Comparison of ENCODE assay signal across 26 mouse cellular contexts in genomic region chr12:83497959-83498358, GRCm38 (mm10). TPM values are rescaled to one million over a fixed set of nuclear protein-coding genes. Genes with fewer than 3 reads are reported as not detected.
DNase-seq lines count a peak whose midpoint lies in the region; ATAC-seq and TF ChIP-seq lines count a peak whose summit lies in the region.
"Had no signal": no experiment of that assay in that cellular context is flagged by ENCODE, and none has a peak within 500 bp of the region (broad histone marks: within the 10 kb centered on the region; RNA-seq: fewer than 3 reads in every experiment).

No protein-coding gene starts in this region.

- TF ChIP-seq CTCF in cerebellum, adult 2 months (IDR thresholded peaks at IDR 0.05; ENCODE audit: borderline replicate concordance, insufficient read depth, low read depth, low read length), result 0 out of 2 replicates have a peak, but pooled peaks have one; percentile 12
- peak; percentile 17; the same call in 1 of the 2 replicates for TF ChIP-seq CTCF in kidney, postnatal 0 days (IDR thresholded peaks at IDR 0.05; ENCODE audit: low read depth)
- TF ChIP-seq CTCF in CH12.LX (conservative IDR thresholded peaks at IDR 0.05 in 1 of 2, IDR thresholded peaks at IDR 0.05 in 1 of 2; ENCODE audit: low read depth in 2 of 2, low read length in 2 of 2), result peak in 1 of 2 experiments; percentile 26; a peak in 2 of 4 replicates
- TF ChIP-seq CTCF in MEL (IDR thresholded peaks at IDR 0.05 in 2 of 3, conservative IDR thresholded peaks at IDR 0.05 in 1 of 3; ENCODE audit: control insufficient read depth in 1 of 3, insufficient read depth in 1 of 3, low read depth in 2 of 3, low read length in 3 of 3, poor library complexity in 1 of 3, severe bottlenecking in 1 of 3), result peak; percentile 46 to 52 (median 47)

- DNase-seq in cerebellum, adult 2 months, result no peak
- DNase-seq in cerebellum, postnatal 10 days, result no peak
- no peak for DNase-seq in kidney, postnatal 0 days (ENCODE audit: low spot score)
- no peak for DNase-seq in kidney, postnatal 10 days
- DNase-seq in CH12.LX (ENCODE audit: extremely low read depth) (no peak), MEL (ENCODE audit: low read depth, low spot score) (no peak)
- no peak for DNase-seq in limb, embryonic 10.5 days (ENCODE audit: low spot score)
- DNase-seq: adrenal gland, postnatal 25 days; cerebellum, adult 11-12 months; cerebellum, postnatal 14 days; gastrocnemius, postnatal 25 days; heart, adult 11 months; kidney, adult 18-20 months; right cerebral cortex, postnatal 14 days; thymus, postnatal 14 days had no signal

- no peaks in the 10 kb centered on the region for H3K79me2 ChIP-seq in CH12.LX (replicated peaks; ENCODE audit: control insufficient read depth, extremely low read depth, insufficient read depth, poor library complexity, severe bottlenecking)
- H3K79me2 ChIP-seq in MEL (ENCODE audit: control insufficient read depth, insufficient read depth, low read length, poor library complexity), result no peaks in the 10 kb centered on the region

- H3K36me3 ChIP-seq in kidney, postnatal 0 days (ENCODE audit: insufficient read depth, low read length), result no peaks in the 10 kb centered on the region
- H3K36me3 ChIP-seq in CH12.LX (replicated peaks in 1 of 2; ENCODE audit: control insufficient read depth in 1 of 2, insufficient read depth in 1 of 2, low read length in 1 of 2) (no peaks in the 10 kb centered on the region), MEL (ENCODE audit: control insufficient read depth in 1 of 2, insufficient read depth in 2 of 2, low read length in 2 of 2) (peaks cover 0 to 7% of the 10 kb centered on the region in 2 experiments; a peak in 2 of 4 replicates)
- H3K36me3 ChIP-seq in forebrain, embryonic 13.5 days (ENCODE audit: poor library complexity, severe bottlenecking), result no peaks in the 10 kb centered on the region
- H3K36me3 ChIP-seq in limb, embryonic 10.5 days, result no peaks in the 10 kb centered on the region
- H3K36me3 ChIP-seq: hindbrain, embryonic 15.5 days; liver, embryonic 15.5 days; lung, embryonic 15.5 days; midbrain, embryonic 10.5 days; neural tube, embryonic 12.5 days; stomach, embryonic 15.5 days had no signal

- H3K4me3 ChIP-seq in cerebellum, adult 2 months (replicated peaks; ENCODE audit: insufficient read depth, low read depth, low read length), result no peak overlapping the region
- no peak overlapping the region for H3K4me3 ChIP-seq in kidney, postnatal 0 days (replicated peaks; ENCODE audit: low read depth, low read length)
- H3K4me3 ChIP-seq in CH12.LX (replicated peaks in 1 of 3; ENCODE audit: low read depth in 2 of 3, low read length in 2 of 3, poor library complexity in 1 of 3), result no peak overlapping the region
- no peak overlapping the region for H3K4me3 ChIP-seq in MEL (ENCODE audit: control insufficient read depth in 1 of 2, insufficient read depth in 1 of 2, low read depth in 2 of 2, low read length in 2 of 2)
- H3K4me3 ChIP-seq in forebrain, embryonic 13.5 days, result no peak overlapping the region
- no peak overlapping the region for H3K4me3 ChIP-seq in limb, embryonic 10.5 days
- H3K4me3 ChIP-seq: erythroblast, embryonic 14.5 days; hindbrain, embryonic 15.5 days; liver, embryonic 15.5 days; lung, embryonic 15.5 days; midbrain, embryonic 10.5 days; myocyte; neural tube, embryonic 12.5 days; stomach, embryonic 15.5 days had no signal

- no peak overlapping the region for H3K9ac ChIP-seq in kidney, postnatal 0 days (ENCODE audit: low read depth, low read length)
- no peak overlapping the region for H3K9ac ChIP-seq in CH12.LX (ENCODE audit: insufficient read depth, low read depth)
- no peak overlapping the region for H3K9ac ChIP-seq in MEL (ENCODE audit: control insufficient read depth, low read depth, low read length, poor library complexity, severe bottlenecking)
- H3K9ac ChIP-seq in forebrain, embryonic 13.5 days, result no peak overlapping the region
- H3K9ac ChIP-seq: hindbrain, embryonic 15.5 days; liver, embryonic 15.5 days; lung, embryonic 15.5 days; neural tube, embryonic 12.5 days; stomach, embryonic 15.5 days had no signal

- H3K27me3 ChIP-seq in cerebellum, adult 2 months (ENCODE audit: control insufficient read depth, insufficient read depth, low read length), result no peaks in the 10 kb centered on the region; the same call in 1 of the 2 replicates
- H3K27me3 ChIP-seq in kidney, postnatal 0 days (ENCODE audit: insufficient read depth, low read length), result no peaks in the 10 kb centered on the region
- H3K27me3 ChIP-seq in CH12.LX (replicated peaks) (peaks cover 9% of the 10 kb centered on the region), MEL (ENCODE audit: control insufficient read depth in 1 of 2, insufficient read depth in 2 of 2, low read length in 2 of 2) (no peaks in the 10 kb centered on the region)
- H3K27me3 ChIP-seq in forebrain, embryonic 13.5 days, result no peaks in the 10 kb centered on the region
- H3K27me3 ChIP-seq in limb, embryonic 10.5 days (ENCODE audit: low read depth, poor library complexity, severe bottlenecking), result peaks cover 14% of the 10 kb centered on the region
- H3K27me3 ChIP-seq: hindbrain, embryonic 15.5 days; neural tube, embryonic 12.5 days; stomach, embryonic 15.5 days had no signal

- peaks cover 4% of the 10 kb centered on the region for H3K4me1 ChIP-seq in cerebellum, adult 2 months (ENCODE audit: control insufficient read depth, insufficient read depth, low read length)
- H3K4me1 ChIP-seq in kidney, postnatal 0 days (replicated peaks; ENCODE audit: insufficient read depth, low read length), result no peaks in the 10 kb centered on the region
- H3K4me1 ChIP-seq in CH12.LX (ENCODE audit: control insufficient read depth in 1 of 2, insufficient read depth in 2 of 2) (no peaks in the 10 kb centered on the region), MEL (ENCODE audit: control insufficient read depth in 1 of 2, insufficient read depth in 2 of 2, low read length in 2 of 2) (peaks cover 9% of the 10 kb centered on the region in 2 experiments)
- H3K4me1 ChIP-seq in forebrain, embryonic 13.5 days, result no peaks in the 10 kb centered on the region
- peaks cover 19% of the 10 kb centered on the region for H3K4me1 ChIP-seq in limb, embryonic 10.5 days
- H3K4me1 ChIP-seq: hindbrain, embryonic 15.5 days; lung, embryonic 15.5 days; midbrain, embryonic 10.5 days; neural tube, embryonic 12.5 days; stomach, embryonic 15.5 days had no signal

- dilution Hi-C loops in CH12.LX (cut with MboI; ENCODE audit: extremely low pct_ligation_motif_present, extremely low pct_unique_long_range_greater_than_20kb, low sequenced_read_pairs), result no loop called here

- 90% methylated on average over 3 of the region's 3 CpGs for WGBS in cerebellum, adult 2 months
- WGBS in kidney, postnatal 0 days, result 90% methylated on average over 3 of the region's 3 CpGs
- WGBS in forebrain, embryonic 13.5 days, result 81% methylated on average over 3 of the region's 3 CpGs
- WGBS in limb, embryonic 10.5 days, result 83% methylated on average over 3 of the region's 3 CpGs

- ATAC-seq in kidney, postnatal 0 days (replicated peaks; ENCODE audit: low FRiP score, low read depth), result no peak
- ATAC-seq in forebrain, embryonic 13.5 days, result no peak
- ATAC-seq: midbrain, embryonic 16.5 days had no signal

- TF ChIP-seq EP300 in CH12.LX (IDR thresholded peaks at IDR 0.05; ENCODE audit: low read length), result no peak
- TF ChIP-seq EP300 in MEL (IDR thresholded peaks at IDR 0.05; ENCODE audit: low read depth in 1 of 2, low read length in 2 of 2), result no peak

- no peaks in the 10 kb centered on the region for H3K9me3 ChIP-seq in kidney, postnatal 0 days (replicated peaks; ENCODE audit: low read length)
- H3K9me3 ChIP-seq in CH12.LX (replicated peaks; ENCODE audit: low read length) (no peaks in the 10 kb centered on the region), MEL (replicated peaks; ENCODE audit: insufficient read depth, low read length) (no peaks in the 10 kb centered on the region)
- H3K9me3 ChIP-seq in forebrain, embryonic 13.5 days (replicated peaks), result no peaks in the 10 kb centered on the region
- no peaks in the 10 kb centered on the region for H3K9me3 ChIP-seq in limb, embryonic 10.5 days (replicated peaks)
- H3K9me3 ChIP-seq: hindbrain, embryonic 15.5 days; liver, embryonic 15.5 days; lung, embryonic 15.5 days; midbrain, embryonic 10.5 days; neural tube, embryonic 12.5 days; stomach, embryonic 15.5 days had no signal

- H3K4me2 ChIP-seq in kidney, postnatal 0 days (ENCODE audit: low read length), result no peak overlapping the region
- H3K4me2 ChIP-seq in CH12.LX (ENCODE audit: insufficient read depth, low read depth, poor library complexity, severe bottlenecking), result no peak overlapping the region
- no peak overlapping the region for H3K4me2 ChIP-seq in forebrain, embryonic 13.5 days
- H3K4me2 ChIP-seq: heart, embryonic 11.5 days; hindbrain, embryonic 15.5 days; liver, embryonic 15.5 days; lung, embryonic 15.5 days; neural tube, embryonic 12.5 days; stomach, embryonic 15.5 days had no signal

- H3K27ac ChIP-seq in cerebellum, adult 2 months (ENCODE audit: insufficient read depth, low read length), result no peak overlapping the region
- H3K27ac ChIP-seq in kidney, postnatal 0 days, result no peak overlapping the region
- H3K27ac ChIP-seq in CH12.LX (ENCODE audit: insufficient read depth, low read depth) (no peak overlapping the region), MEL (ENCODE audit: control insufficient read depth, low read depth, low read length) (no peak overlapping the region)
- no peak overlapping the region for H3K27ac ChIP-seq in forebrain, embryonic 13.5 days
- H3K27ac ChIP-seq in limb, embryonic 10.5 days, result no peak overlapping the region
- H3K27ac ChIP-seq: hindbrain, embryonic 15.5 days; liver, embryonic 15.5 days; lung, embryonic 15.5 days; midbrain, embryonic 10.5 days; neural tube, embryonic 12.5 days; stomach, embryonic 15.5 days had no signal

- TF ChIP-seq RAD21 in CH12.LX (IDR thresholded peaks at IDR 0.05; ENCODE audit: low read depth, low read length), result peak; percentile 20
- peak; percentile 47 for TF ChIP-seq RAD21 in MEL (IDR thresholded peaks at IDR 0.05; ENCODE audit: low read depth, low read length)

- in situ Hi-C loops in CH12.LX (cut with MboI; ENCODE audit: low pct_ligation_motif_present, low pct_unique_long_range_greater_than_20kb, low sequenced_read_pairs), result loop anchor here (5.0 kb wide), 1 partner anchor 386 kb away; no protein-coding TSS in a partner anchor

- TF ChIP-seq POLR2A in cerebellum, adult 2 months (IDR thresholded peaks at IDR 0.05; ENCODE audit: borderline replicate concordance, insufficient read depth, low read length), result no peak
- TF ChIP-seq POLR2A in CH12.LX (IDR thresholded peaks at IDR 0.05; ENCODE audit: low read depth, low read length) (no peak), MEL (IDR thresholded peaks at IDR 0.05; ENCODE audit: control insufficient read depth in 1 of 2, insufficient read depth in 1 of 2, low read depth in 1 of 2, low read length in 2 of 2, poor library complexity in 1 of 2) (no peak)

RNA-seq across cellular contexts. Expression of gene Dpf3, which starts 10.4 kb away (rescaled TPM):
- polyA plus RNA-seq in cerebellum, adult 2 months (2012; rRNA removed), result 42.6 and 52.3 TPM in 2 replicates
- polyA plus RNA-seq in kidney, postnatal 0 days (2015; fragmentation: Nextera tagmentation; extraction: Ambion mirVana), result 7.8 and 9.3 TPM in 2 replicates
- total RNA-seq in CH12.LX (2012; rRNA removed), result 0.42 TPM in 2 replicates
- total RNA-seq in CH12.LX (2014; rRNA removed), result 0.85 and 1.2 TPM in 2 replicates
- polyA plus RNA-seq in CH12.LX (2012; ENCODE audit: insufficient read length, low read depth), result 1.2 and 3.2 TPM in 2 replicates
- 3.2 and 4.2 TPM in 2 replicates for total RNA-seq in MEL (2012; rRNA removed)
- 1 to 10 TPM in 1 of 2 experiments, not detected in 1; 6.8 TPM for polyA plus RNA-seq in MEL (2012; ENCODE audit: insufficient read depth in 1 of 2, insufficient read length in 2 of 2, low read depth in 1 of 2, low replicate concordance in 2 of 2, missing spikeins in 1 of 2)
- 7.9 and 9.0 TPM in 2 replicates for polyA plus RNA-seq in forebrain, embryonic 13.5 days (2015; fragmentation: Nextera tagmentation; extraction: Ambion mirVana)
- 2.5 and 2.6 TPM in 2 replicates for polyA plus RNA-seq in limb, embryonic 10.5 days (2016; fragmentation: Nextera tagmentation; extraction: Ambion mirVana)

RNA-seq across cellular contexts. Expression of gene Dcaf4, which starts 22.3 kb away (rescaled TPM):
- 34.1 and 34.8 TPM in 2 replicates for polyA plus RNA-seq in cerebellum, adult 2 months (2012; rRNA removed)
- 19.8 and 20.6 TPM in 2 replicates for polyA plus RNA-seq in kidney, postnatal 0 days (2015; fragmentation: Nextera tagmentation; extraction: Ambion mirVana)
- 22.0 and 22.1 TPM in 2 replicates for total RNA-seq in CH12.LX (2012; rRNA removed)
- 21.5 and 23.6 TPM in 2 replicates for total RNA-seq in CH12.LX (2014; rRNA removed)
- polyA plus RNA-seq in CH12.LX (2012; ENCODE audit: insufficient read length, low read depth), result 17.3 and 19.4 TPM in 2 replicates
- total RNA-seq in MEL (2012; rRNA removed), result 25.5 and 25.7 TPM in 2 replicates
- 10 to 100 TPM in 1 of 2 experiments, not detected in 1; 35.9 TPM for polyA plus RNA-seq in MEL (2012; ENCODE audit: insufficient read depth in 1 of 2, insufficient read length in 2 of 2, low read depth in 1 of 2, low replicate concordance in 2 of 2, missing spikeins in 1 of 2)
- 34.7 and 37.2 TPM in 2 replicates for polyA plus RNA-seq in forebrain, embryonic 13.5 days (2015; fragmentation: Nextera tagmentation; extraction: Ambion mirVana)
- 27.4 and 29.3 TPM in 2 replicates for polyA plus RNA-seq in limb, embryonic 10.5 days (2016; fragmentation: Nextera tagmentation; extraction: Ambion mirVana)
